Mouse (Mus musculus) G1E (cell line): ENCODE measurements around the gene Trip11.

Source experiments
- CTCF ChIP-seq: IDR thresholded peaks from 2 replicates; pipeline ENCODE4 v1.5.1; 2012; ENCODE audit warnings: low read depth, low read length, inconsistent platforms, mixed read lengths
- GATA1 ChIP-seq: IDR thresholded peaks from 2 replicates; pipeline ENCODE4 v1.6.1; 2012; ENCODE audit warnings: borderline replicate concordance, low read length, inconsistent platforms, mixed read lengths
- GATA2 ChIP-seq: IDR thresholded peaks from 2 replicates; pipeline ENCODE4 v1.6.1; 2012; ENCODE audit warnings: low read depth, low read length, inconsistent platforms, borderline replicate concordance
- TAL1 ChIP-seq: conservative IDR thresholded peaks from 2 replicates; pipeline ENCODE4 v1.6.1; 2012; ENCODE audit warnings: low read depth, low read length, inconsistent platforms, mixed read lengths

- TF ChIP-seq CTCF (no peak), TAL1 (no peak), GATA1 (no peak), GATA2 (no peak)
Observed at GRCm38 (mm10) chr12:101831221-101831620, 81.8 kb downstream of the Trip11 start.
